Mouse (Mus musculus): ENCODE measurements at regions not wholly inside any gene's neighbourhood (a gene's known extent, or its start where the extent isn't known, plus 50 kb on each side); places are given as distances from the start of the nearest gene placed in this dataset.

DNA sequence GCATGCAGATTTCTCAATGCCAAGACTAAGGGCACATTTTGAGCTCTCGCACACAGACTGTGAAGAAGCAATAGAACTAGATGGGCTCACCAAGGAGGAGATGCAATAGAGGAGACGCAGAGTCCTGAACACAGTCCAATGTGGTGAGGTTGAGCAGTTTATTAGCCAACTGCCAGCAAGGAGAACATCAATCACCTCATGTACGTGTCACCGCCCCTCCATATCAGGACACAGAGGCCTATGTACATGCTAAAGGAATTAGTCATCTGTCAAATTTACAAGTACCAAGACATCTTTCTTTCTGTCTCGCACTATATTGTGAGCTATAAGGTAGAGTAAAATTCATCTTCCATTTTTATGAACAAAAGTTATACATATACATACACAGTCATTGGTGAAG, 1228.9 kb downstream of the Gsdmc2 start:
- DNase-seq (ENCODE audit: low spot score in 2 of 2): no peak

DNA sequence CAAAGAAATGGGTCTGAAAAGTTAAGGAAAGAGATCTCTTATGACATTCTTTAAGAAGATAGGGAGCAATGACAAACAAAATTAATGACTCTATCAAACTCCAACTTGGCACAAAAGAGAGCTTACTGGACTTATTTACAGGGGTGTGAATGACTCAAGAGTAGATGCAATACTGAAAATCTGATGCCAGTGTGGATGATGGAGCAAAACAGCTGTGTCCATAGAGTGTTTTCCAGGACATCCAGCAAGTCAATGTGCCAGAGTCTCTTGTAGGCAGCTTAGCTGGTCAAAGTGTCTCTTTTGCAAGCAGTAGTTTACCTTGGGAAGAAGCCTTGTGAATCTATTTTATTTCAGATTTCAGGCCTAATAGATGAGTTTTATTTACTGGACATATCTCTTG, 1248.2 kb downstream of the Gsdmc2 start:
- no peak for DNase-seq (ENCODE audit: low spot score in 2 of 2)

GRCm38 (mm10) chr15:62588580-62588979, 1256.4 kb downstream of the Gsdmc2 start:
- DNase-seq (ENCODE audit: low spot score in 2 of 2): no peak

GRCm38 (mm10) chr15:62578788-62579187, 1266.2 kb downstream of the Gsdmc2 start:
- DNase-seq (ENCODE audit: low spot score in 2 of 2): no peak

DNA sequence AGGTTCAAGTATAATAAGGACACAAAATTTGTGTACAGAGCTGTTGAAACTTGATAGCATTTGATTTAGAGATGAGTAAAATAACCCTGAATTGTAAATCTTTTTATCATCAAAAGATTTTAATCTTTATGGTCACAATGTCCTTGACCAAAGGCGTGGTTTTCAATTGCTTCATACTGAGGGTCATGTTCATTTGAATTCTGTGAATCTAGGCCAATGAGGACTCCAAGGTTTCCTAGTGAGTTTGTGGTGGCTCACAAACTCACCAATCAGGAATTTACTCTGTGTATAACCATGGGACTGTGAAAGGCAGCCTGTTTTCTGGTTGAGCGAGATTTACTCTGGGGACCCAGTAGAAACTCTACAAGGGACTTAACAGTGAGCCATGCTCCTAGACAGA, 1269.2 kb downstream of the Gsdmc2 start:
- no peak for DNase-seq (ENCODE audit: low spot score in 2 of 2)

GRCm38 (mm10) chr15:62571803-62572202, 1273.2 kb downstream of the Gsdmc2 start:
- DNase-seq (ENCODE audit: low spot score in 2 of 2): no peak

DNA sequence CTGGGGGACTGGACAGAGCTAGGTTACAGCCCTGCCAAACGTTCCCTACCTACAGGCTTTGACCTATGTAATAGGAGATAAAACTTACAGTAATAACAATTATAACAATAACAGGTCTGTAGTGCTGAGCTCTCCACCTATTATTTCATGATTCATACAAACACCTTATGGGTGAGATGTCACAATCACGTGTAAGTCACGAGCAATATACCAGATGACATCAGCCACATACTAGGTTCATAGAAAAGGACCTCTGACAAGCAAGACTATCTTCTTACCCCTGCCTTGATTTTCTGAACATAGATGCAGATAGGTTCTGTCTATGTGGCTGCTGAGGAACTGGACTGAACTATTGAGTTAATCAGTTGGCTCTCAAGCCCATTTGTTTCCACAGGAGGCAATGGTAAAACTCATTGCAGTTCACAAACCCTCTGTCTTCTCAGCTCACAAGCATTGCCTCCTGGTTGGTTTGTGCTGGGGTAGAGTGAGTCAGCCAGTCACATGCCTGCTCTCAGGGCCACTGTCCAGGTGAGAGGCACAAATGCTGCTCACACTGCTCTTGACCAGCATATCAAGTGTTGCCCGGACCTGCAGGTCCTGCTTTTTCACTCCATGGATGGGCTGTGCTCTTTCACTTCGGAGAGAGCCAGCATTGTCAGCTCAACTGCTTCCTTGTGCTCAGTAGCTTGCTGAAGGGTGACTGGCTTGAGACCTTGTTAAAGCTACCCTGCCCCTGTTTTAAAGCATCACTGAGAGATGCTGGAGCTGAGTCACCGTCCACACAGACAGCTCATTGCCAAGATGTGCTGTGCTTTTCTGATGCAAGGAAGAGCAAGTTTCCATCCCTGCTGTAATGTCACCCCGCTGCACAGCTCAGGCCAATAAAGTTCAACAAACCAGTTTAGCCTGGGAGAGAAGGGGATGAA, 1275.9 kb downstream of the Gsdmc2 start:
- DNase-seq (ENCODE audit: low spot score in 2 of 2): no peak

- no peak for DNase-seq (ENCODE audit: low spot score in 2 of 2)
These were observed 1277.5 kb downstream of the Gsdmc2 start for GRCm38 (mm10) chr15:62567431-62567830.

DNA sequence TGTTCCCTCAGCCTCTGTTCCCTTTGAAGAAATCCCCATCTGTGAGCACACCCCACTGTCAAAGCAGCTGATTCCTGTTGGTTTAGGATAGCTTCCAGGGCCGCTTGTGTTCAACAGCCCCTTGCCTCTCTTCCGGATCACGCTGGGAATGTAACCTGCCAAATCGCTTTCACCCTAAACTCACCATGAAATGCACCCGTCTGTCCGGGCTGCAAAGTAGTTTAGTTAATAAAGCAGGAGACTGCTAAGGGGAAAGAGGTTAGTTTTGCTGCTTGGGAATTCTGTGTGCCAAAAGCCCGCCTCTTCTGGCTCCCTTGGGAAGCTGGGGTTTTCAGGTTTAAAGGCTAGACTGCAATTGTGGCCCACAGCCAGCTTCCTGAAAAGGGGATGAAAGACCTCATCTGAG, 1278.9 kb downstream of the Gsdmc2 start:
- no peak for DNase-seq (ENCODE audit: low spot score in 2 of 2)

DNA sequence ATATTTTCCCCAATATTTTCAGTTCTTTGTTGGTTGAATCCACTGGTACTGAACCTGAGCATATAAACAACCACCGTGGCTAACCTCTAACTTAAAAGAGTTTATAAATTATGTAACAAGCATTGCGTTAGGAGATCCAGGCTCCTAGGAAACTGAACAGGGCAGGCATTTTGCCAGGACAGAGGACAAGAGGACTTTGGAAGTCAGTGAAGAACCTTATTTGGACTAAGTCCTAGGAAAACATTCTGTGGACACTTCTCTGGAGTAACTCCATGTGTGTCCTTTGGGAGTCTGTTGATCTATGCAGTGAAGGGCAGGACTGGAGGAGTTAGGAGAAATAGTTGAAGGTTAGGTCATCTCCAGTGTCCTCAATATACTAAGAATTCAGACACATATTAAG, 1311.7 kb downstream of the Gsdmc2 start:
- DNase-seq (ENCODE audit: low spot score in 2 of 2): no peak

DNA sequence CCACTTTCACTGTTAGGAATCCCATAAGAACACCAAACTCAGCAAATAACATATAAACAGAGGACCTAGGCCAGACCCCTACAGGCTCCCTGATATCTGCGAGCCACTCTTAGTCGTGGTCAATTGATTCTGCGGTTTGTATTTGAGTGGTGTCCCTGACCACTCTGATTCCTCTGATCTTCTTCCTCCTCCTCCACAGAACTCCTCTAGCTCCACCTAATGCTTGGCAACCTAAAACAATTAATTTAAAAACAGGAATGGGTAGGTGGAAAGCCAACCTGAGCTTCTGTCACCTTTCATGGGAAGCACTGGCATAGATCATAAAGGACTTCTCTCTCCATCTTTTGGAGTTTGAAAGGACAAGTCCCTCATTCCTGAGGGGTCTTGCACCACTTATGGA, 1316.0 kb downstream of the Gsdmc2 start:
- DNase-seq (ENCODE audit: low spot score in 2 of 2): no peak

GRCm38 (mm10) chr15:62524628-62525027, 1320.3 kb downstream of the Gsdmc2 start:
- DNase-seq (ENCODE audit: low spot score in 2 of 2): no peak

DNA sequence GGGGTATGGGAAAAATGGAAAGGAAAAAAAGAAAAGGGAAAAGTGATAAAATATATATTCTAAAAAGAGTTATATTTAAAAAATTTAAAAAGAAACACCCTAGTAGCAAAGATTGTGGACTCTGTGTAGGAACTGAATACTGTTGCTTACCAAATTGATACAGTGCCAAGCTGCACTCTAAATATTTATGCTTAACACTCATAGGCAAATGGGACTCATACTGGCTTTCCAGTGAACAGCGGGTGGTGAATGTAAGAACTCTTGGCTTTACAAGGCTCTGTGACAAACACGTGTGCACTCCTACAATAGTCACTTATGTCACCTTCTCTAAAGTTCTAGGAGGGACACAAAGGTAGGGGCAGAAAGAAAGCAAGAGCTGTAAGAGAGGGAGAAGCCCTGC, 1320.8 kb downstream of the Gsdmc2 start:
- no peak for DNase-seq (ENCODE audit: low spot score in 2 of 2)

DNA sequence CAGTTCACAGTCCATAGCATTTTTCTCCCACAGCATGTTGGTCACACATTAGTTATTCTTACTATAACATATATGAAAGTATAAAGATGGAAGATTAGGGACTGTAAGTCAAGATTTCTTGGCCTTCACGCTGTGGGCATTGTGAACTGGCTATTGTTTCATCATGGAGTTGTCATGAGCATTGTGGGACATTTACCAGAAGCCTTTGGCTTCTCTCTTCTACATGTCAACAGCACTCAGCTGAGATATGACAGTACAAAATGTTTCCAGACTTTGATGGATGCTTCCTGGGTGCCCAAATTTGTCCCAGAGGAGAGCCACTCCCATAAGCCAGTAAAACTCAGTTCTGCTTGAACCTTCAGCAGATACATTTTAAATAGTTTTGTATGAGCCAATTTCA, 1331.5 kb downstream of the Gsdmc2 start:
- DNase-seq (ENCODE audit: low spot score in 2 of 2): no peak

GRCm38 (mm10) chr15:62511461-62511860, 1333.5 kb downstream of the Gsdmc2 start:
- no peak for DNase-seq (ENCODE audit: low spot score in 2 of 2)

DNA sequence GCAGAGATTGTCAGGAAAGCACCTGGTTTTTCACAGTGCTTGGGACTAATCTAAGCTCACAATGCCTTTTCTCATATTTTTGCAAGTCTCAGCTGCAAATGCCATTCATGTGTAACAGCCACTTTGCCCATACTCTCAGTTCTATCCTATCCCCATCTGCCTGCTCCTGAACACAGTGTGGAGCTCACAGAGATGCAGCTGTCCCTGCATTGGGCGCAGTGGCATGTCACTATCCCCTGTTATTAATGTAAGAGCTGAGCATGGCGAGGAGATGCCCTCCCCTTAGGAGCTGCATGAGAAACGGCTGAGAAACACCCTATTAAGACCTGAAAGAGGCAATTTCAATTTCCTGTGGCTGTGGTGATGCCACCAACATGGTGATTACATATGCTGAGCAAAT, 1341.1 kb downstream of the Gsdmc2 start:
- no peak for DNase-seq (ENCODE audit: low spot score in 2 of 2)

GRCm38 (mm10) chr15:62500966-62501365, 1344.0 kb downstream of the Gsdmc2 start:
- no peak for DNase-seq (ENCODE audit: low spot score in 2 of 2)

DNA sequence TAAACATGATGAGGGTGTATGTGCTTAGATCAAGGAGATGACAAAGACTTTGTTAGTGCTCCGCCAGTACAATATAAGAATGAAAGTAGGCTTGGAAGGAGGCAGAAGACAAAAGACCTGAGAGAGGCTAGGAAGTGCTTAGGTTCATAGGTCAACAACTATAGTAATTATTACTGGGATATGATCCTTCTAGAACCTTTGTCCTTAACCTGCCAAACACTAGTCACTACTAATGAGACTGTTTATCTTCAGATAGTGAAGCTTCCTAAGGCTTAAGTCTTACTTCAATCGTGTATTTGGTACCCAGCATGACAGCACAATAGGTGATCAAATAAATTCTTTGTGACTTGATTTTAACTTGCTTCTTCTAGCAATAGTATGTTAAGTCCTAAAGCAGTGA, 1344.5 kb downstream of the Gsdmc2 start:
- DNase-seq (ENCODE audit: low spot score in 2 of 2): no peak

DNA sequence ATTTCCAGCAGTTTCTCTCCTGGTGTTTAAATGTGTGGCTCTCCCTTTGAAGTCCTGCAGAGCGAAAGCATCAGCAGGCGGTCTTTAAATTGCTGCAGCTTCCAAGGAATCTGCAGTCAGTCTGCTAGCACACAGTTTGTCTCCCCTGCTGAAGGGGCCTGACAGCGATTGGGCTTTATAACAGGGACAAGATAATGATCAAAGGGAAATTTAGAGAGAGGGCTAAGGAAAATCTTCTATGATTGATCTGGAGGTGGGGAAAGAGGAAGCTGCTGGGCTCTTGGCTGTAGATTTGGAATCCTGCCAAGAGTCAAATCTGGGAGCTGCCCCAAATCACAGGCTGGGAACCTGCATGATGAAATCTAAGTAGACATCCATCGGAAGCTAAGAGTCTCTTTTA, 1348.8 kb downstream of the Gsdmc2 start:
- DNase-seq (ENCODE audit: low spot score in 2 of 2): no peak

DNA sequence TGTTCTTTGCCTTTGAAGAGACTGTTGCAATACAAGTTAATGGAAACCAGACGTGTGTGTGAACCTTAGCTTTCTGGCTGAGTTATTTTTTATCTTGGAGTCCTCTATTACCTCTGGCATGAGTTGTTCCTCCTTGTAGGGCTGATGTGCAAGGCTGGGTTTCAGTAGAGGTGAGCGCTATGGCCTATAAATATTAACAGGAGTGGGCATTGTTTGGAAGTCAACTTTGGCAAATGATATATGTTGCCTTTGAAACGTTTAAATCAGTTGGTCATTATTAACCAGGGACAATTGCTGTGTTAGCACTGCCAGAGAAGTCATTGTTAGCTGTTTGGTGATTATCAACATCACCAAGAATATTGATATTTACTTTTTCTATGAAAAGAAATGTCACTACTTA, 1352.6 kb downstream of the Gsdmc2 start:
- DNase-seq (ENCODE audit: low spot score in 2 of 2): no peak

- no peak for DNase-seq (ENCODE audit: low spot score in 2 of 2)
These were observed 1354.4 kb downstream of the Gsdmc2 start for GRCm38 (mm10) chr15:62490548-62490947.

DNA sequence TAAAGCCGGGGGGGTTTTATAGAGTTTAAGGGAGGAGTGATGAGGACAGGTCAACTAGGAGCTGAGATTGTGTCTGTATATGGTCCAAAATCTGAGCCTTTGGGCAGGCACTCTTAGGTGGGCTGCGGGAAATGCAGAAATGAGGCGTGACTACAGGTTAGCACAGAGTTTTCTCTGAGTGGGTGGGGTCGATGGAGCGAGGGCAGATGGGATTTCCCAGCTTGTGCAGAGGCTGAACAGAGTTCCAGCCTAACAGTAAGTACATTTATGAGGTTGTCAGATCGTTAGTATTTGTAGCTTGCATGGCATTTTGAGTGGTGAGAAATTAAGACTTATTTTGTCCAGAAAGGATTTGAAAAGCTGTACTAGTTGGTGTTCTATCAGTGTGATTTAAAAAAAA, 1358.4 kb downstream of the Gsdmc2 start:
- no peak for DNase-seq (ENCODE audit: low spot score in 2 of 2)

DNA sequence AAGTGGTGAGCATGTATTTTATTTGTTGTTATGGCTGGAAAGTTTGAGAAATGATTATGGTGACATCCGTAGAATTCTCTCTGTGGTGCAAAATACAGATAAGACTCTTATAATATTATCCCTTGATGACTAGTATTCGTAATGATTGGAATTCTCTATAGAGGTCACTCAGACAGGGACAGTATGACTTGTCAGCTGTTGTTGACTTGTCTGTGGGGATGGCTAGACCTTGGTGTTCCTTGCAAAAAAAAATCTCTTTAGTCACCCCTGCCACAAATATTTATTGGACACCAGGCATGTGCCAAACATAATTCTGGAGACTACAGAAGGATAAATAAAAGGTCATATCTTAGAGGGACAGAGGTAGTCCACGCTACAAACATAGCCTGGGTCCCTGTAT, 1360.6 kb downstream of the Gsdmc2 start:
- DNase-seq (ENCODE audit: low spot score in 2 of 2): no peak

DNA sequence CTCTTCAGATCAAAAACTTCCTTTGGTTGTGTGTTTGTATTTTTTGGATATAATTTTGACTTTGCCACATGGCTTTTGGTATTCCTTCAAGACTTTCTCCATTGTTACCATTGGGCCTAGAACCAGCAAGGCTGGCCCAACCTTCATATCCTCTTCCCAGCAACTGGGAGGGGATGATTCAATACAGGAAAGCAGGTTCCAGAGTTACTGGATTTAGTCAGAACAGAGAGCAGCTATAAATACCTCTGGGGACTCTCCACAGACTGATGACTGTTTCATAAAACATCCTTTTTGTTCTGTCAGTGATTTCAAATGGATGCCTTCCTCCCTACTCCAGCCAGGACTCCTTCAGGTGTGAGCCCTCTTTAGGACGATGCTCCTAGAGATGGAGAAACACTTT, 1361.4 kb downstream of the Gsdmc2 start:
- DNase-seq (ENCODE audit: low spot score in 2 of 2): no peak
